Mouse (Mus musculus) heart, embryonic 12.5 days (tissue): ENCODE measurements around the gene Unk. TPM values are rescaled to one million over a fixed set of nuclear protein-coding genes. Genes with fewer than 3 reads are reported as not detected.

ENCODE experiments used
- ATAC-seq: fragments of 200-750 bp; cut with Nextera tagmentation; 2 replicates; pipeline ENCODE4 v1.8.0; 2017; ENCODE audit warnings: moderate TSS enrichment, moderate library complexity; ENCODE audit not compliant: insufficient number of reproducible peaks, low FRiP score
- H3K27ac ChIP-seq: fragments of 300-500 bp; sonication (generic); 2 replicates; pipeline ENCODE4 v1.5.1; 2016; ENCODE audit warnings: mild to moderate bottlenecking, moderate library complexity; ENCODE audit not compliant: poor library complexity, severe bottlenecking
- H3K27me3 ChIP-seq: fragments of 300-500 bp; sonication (generic); replicated peaks from 2 replicates; pipeline ENCODE4 v1.6.1; 2016; ENCODE audit warnings: mild to moderate bottlenecking, moderate library complexity
- H3K36me3 ChIP-seq: fragments of 300-500 bp; sonication (generic); 2 replicates; pipeline ENCODE4 v1.6.1; 2016; ENCODE audit warnings: mild to moderate bottlenecking, moderate library complexity
- H3K4me1 ChIP-seq: fragments of 300-500 bp; sonication (generic); replicated peaks from 2 replicates; pipeline ENCODE4 v1.6.1; 2016; ENCODE audit warnings: mild to moderate bottlenecking
- H3K4me2 ChIP-seq: fragments of 300-500 bp; sonication (generic); 2 replicates; pipeline ENCODE4 v1.6.1; 2016; ENCODE audit warnings: mild to moderate bottlenecking, moderate library complexity
- H3K4me3 ChIP-seq: fragments of 300-500 bp; sonication (generic); 2 replicates; pipeline ENCODE4 v1.5.1; 2016; ENCODE audit warnings: mild to moderate bottlenecking
- H3K9ac ChIP-seq: fragments of 300-500 bp; sonication (generic); 2 replicates; pipeline ENCODE4 v1.6.1; 2016; ENCODE audit warnings: mild to moderate bottlenecking, moderate library complexity
- H3K9me3 ChIP-seq: fragments of 300-500 bp; sonication (generic); replicated peaks from 2 replicates; pipeline ENCODE4 v1.6.1; 2016; ENCODE audit warnings: mild to moderate bottlenecking, moderate library complexity
- WGBS: fragments of 180-500 bp; shearing (Covaris S2); methylation state at CpG from one replicate; pipeline ENCODE4 v1.1.7; 2016; 5-methylcytosine and 5-hydroxymethylcytosine counted together
- polyA plus RNA-seq: library from polyadenylated mRNA; unstranded; fragments of >200 nt; fragmentation: Nextera tagmentation; extraction: Ambion mirVana; gene quantifications from 2 replicates; pipeline ENCODE4 v1.2.1, GENCODE M21; 2016

Unk gene
- polyA plus RNA-seq, 1 experiment from 2014 or later = 31.8 TPM

GRCm38 (mm10) chr11:116079511-116079910 lies 49.4 kb downstream of the Unk start:
- Histone ChIP-seq H3K4me3 (no peak overlapping the region), H3K27me3 (no peaks in the 10 kb centered on the region), H3K9me3 (no peaks in the 10 kb centered on the region), H3K9ac (no peak overlapping the region), H3K4me2 (no peak overlapping the region), H3K36me3 (peaks cover 56% of the 10 kb centered on the region), H3K4me1 (peaks cover 42% of the 10 kb centered on the region), H3K27ac (no peak overlapping the region)
- 74% methylated on average over 10 of the region's 10 CpGs for WGBS
- ATAC-seq = no peak

- no peak overlapping the region for H3K9ac ChIP-seq
- H3K4me3 ChIP-seq = no peak overlapping the region
- no peak overlapping the region for H3K27ac ChIP-seq
- H3K9me3 ChIP-seq = no peaks in the 10 kb centered on the region
- WGBS = 75% methylated on average over 6 of the region's 6 CpGs
- ATAC-seq = no peak
- H3K27me3 ChIP-seq = no peaks in the 10 kb centered on the region
- H3K4me2 ChIP-seq = no peak overlapping the region
- H3K36me3 ChIP-seq = peaks cover 62% of the 10 kb centered on the region
- peaks cover 43% of the 10 kb centered on the region for H3K4me1 ChIP-seq
Observed at GRCm38 (mm10) chr11:116081081-116081480, 51.0 kb downstream of the Unk start.

GRCm38 (mm10) chr11:116083096-116083672 lies 53.1 kb downstream of the Unk start:
- no peak overlapping the region for H3K27ac ChIP-seq
- no peak overlapping the region for H3K9ac ChIP-seq
- no peak for ATAC-seq
- H3K9me3 ChIP-seq = no peaks in the 10 kb centered on the region
- no peaks in the 10 kb centered on the region for H3K27me3 ChIP-seq
- H3K4me2 ChIP-seq = no peak overlapping the region
- WGBS = 87% methylated on average over 14 of the region's 14 CpGs
- peaks cover 62% of the 10 kb centered on the region for H3K36me3 ChIP-seq
- peaks cover 30% of the 10 kb centered on the region for H3K4me1 ChIP-seq
- H3K4me3 ChIP-seq = no peak overlapping the region

- WGBS = 82% methylated on average over 6 of the region's 6 CpGs
Observed at GRCm38 (mm10) chr11:116084166-116084565, 54.0 kb downstream of the Unk start.

GRCm38 (mm10) chr11:116086258-116087193 lies 56.4 kb downstream of the Unk start, which contains the start of gene Wbp2:
Wbp2 (minus strand) TSS chr11:116086995.
- ATAC-seq = peak; percentile 95
- peak within 1 kb of the TSS; percentile 88 for H3K27ac ChIP-seq
- 5% methylated on average over 39 of the region's 43 CpGs for WGBS

More at GRCm38 (mm10) chr11:116084166-116084565, 54.0 kb downstream of the Unk start:
- Histone ChIP-seq H3K27me3 (no peaks in the 10 kb centered on the region), H3K4me3 (no peak overlapping the region), H3K9me3 (no peaks in the 10 kb centered on the region), H3K27ac (no peak overlapping the region), H3K4me1 (peaks cover 25% of the 10 kb centered on the region), H3K36me3 (peaks cover 56% of the 10 kb centered on the region), H3K4me2 (no peak overlapping the region), H3K9ac (no peak overlapping the region)
- ATAC-seq = no peak

GRCm38 (mm10) chr11:116087194-116088130 lies 57.3 kb downstream of the Unk start:
- H3K4me1 ChIP-seq = peaks cover 23% of the 10 kb centered on the region
- H3K4me3 ChIP-seq = peak overlapping the region; percentile 62
- H3K9me3 ChIP-seq = no peaks in the 10 kb centered on the region
- H3K27ac ChIP-seq = peak overlapping the region; percentile 88
- peak overlapping the region; percentile 52; the same call in 1 of the 2 replicates for H3K9ac ChIP-seq
- WGBS = 4% methylated on average over 31 of the region's 31 CpGs
- H3K4me2 ChIP-seq = peak overlapping the region; percentile 69
- ATAC-seq = peak; percentile 81
- no peaks in the 10 kb centered on the region for H3K27me3 ChIP-seq
- H3K36me3 ChIP-seq = peaks cover 23% of the 10 kb centered on the region

More at GRCm38 (mm10) chr11:116086258-116087193, 56.4 kb downstream of the Unk start, which contains the start of gene Wbp2:
- Histone ChIP-seq H3K9ac (peak within 1 kb of the TSS; percentile 73), H3K27me3 (no peaks in the 10 kb centered on the region), H3K4me3 (peak within 1 kb of the TSS; percentile 62), H3K36me3 (peaks cover 33% of the 10 kb centered on the region), H3K4me2 (peak within 1 kb of the TSS; percentile 70), H3K4me1 (peaks cover 23% of the 10 kb centered on the region), H3K9me3 (no peaks in the 10 kb centered on the region)

GRCm38 (mm10) chr11:116088188-116088587 lies 58.1 kb downstream of the Unk start:
- Histone ChIP-seq H3K27me3 (no peaks in the 10 kb centered on the region), H3K4me1 (peaks cover 23% of the 10 kb centered on the region), H3K36me3 (peaks cover 18% of the 10 kb centered on the region), H3K4me3 (no peak overlapping the region), H3K9me3 (no peaks in the 10 kb centered on the region), H3K27ac (no peak overlapping the region), H3K4me2 (peak overlapping the region; percentile 69), H3K9ac (0 out of 2 replicates have a peak overlapping the region, but pooled peaks have one; percentile 52)
- 74% methylated on average over 8 of the region's 8 CpGs for WGBS
- ATAC-seq = no peak

GRCm38 (mm10) chr11:116088741-116089394 lies 58.7 kb downstream of the Unk start:
- H3K4me2 ChIP-seq = no peak overlapping the region
- H3K9me3 ChIP-seq = no peaks in the 10 kb centered on the region
- ATAC-seq = no peak
- no peaks in the 10 kb centered on the region for H3K27me3 ChIP-seq
- no peak overlapping the region for H3K4me3 ChIP-seq
- H3K4me1 ChIP-seq = peaks cover 25% of the 10 kb centered on the region
- H3K9ac ChIP-seq = no peak overlapping the region
- 55% methylated on average over 11 of the region's 11 CpGs for WGBS
- H3K36me3 ChIP-seq = peaks cover 11% of the 10 kb centered on the region
- no peak overlapping the region for H3K27ac ChIP-seq

GRCm38 (mm10) chr11:116089545-116089944 lies 59.4 kb downstream of the Unk start:
- ATAC-seq = no peak
- H3K36me3 ChIP-seq = peaks cover 6% of the 10 kb centered on the region; the same call in 1 of the 2 replicates
- WGBS = 91% methylated on average over 6 of the region's 6 CpGs
- no peak overlapping the region for H3K9ac ChIP-seq
- H3K27ac ChIP-seq = no peak overlapping the region
- H3K27me3 ChIP-seq = no peaks in the 10 kb centered on the region
- H3K4me1 ChIP-seq = peaks cover 29% of the 10 kb centered on the region
- no peak overlapping the region for H3K4me3 ChIP-seq
- no peaks in the 10 kb centered on the region for H3K9me3 ChIP-seq
- no peak overlapping the region for H3K4me2 ChIP-seq

GRCm38 (mm10) chr11:116091591-116091990 lies 61.5 kb downstream of the Unk start:
- Histone ChIP-seq H3K36me3 (no peaks in the 10 kb centered on the region), H3K9me3 (peaks cover 1% of the 10 kb centered on the region), H3K9ac (peak overlapping the region; percentile 1; the same call in 1 of the 2 replicates), H3K4me2 (no peak overlapping the region), H3K27ac (no peak overlapping the region), H3K4me3 (no peak overlapping the region), H3K27me3 (no peaks in the 10 kb centered on the region), H3K4me1 (peaks cover 20% of the 10 kb centered on the region)
- WGBS = 83% methylated on average over 6 of the region's 6 CpGs
- ATAC-seq = no peak
